Mouse (Mus musculus) limb, embryonic 12.5 days (tissue): ENCODE data around the gene Bace2. TPM values are rescaled to one million over a fixed set of nuclear protein-coding genes. Genes with fewer than 3 reads are reported as not detected.

Source experiments
- ATAC-seq: fragments of 200-750 bp; cut with Nextera tagmentation; 2 replicates; pipeline ENCODE4 v1.8.0; 2017; ENCODE audit warnings: low read depth, moderate TSS enrichment; ENCODE audit not compliant: insufficient number of reproducible peaks, insufficient read depth, low FRiP score, low TSS enrichment
- H3K27ac ChIP-seq: fragments of 300-500 bp; sonication (generic); 2 replicates; pipeline ENCODE4 v1.5.1; 2016; ENCODE audit warnings: mild to moderate bottlenecking, moderate library complexity
- H3K27me3 ChIP-seq: fragments of 300-500 bp; sonication (generic); 2 replicates; pipeline ENCODE4 v1.6.1; 2016; ENCODE audit warnings: mild to moderate bottlenecking, moderate library complexity
- H3K36me3 ChIP-seq: fragments of 300-500 bp; sonication (generic); 2 replicates; pipeline ENCODE4 v1.6.1; 2016; ENCODE audit warnings: mild to moderate bottlenecking, moderate library complexity
- H3K4me1 ChIP-seq: fragments of 300-500 bp; sonication (generic); replicated peaks from 2 replicates; pipeline ENCODE4 v1.6.1; 2016
- H3K4me2 ChIP-seq: fragments of 300-500 bp; sonication (generic); 2 replicates; pipeline ENCODE4 v1.6.1; 2016; ENCODE audit warnings: mild to moderate bottlenecking, moderate library complexity
- H3K4me3 ChIP-seq: fragments of 300-500 bp; sonication (generic); replicated peaks from 2 replicates; pipeline ENCODE4 v1.5.1; 2016; ENCODE audit warnings: mild to moderate bottlenecking
- H3K9ac ChIP-seq: fragments of 300-500 bp; sonication (generic); replicated peaks from 2 replicates; pipeline ENCODE4 v1.6.1; 2016; ENCODE audit warnings: mild to moderate bottlenecking, moderate library complexity
- H3K9me3 ChIP-seq: fragments of 300-500 bp; sonication (generic); 2 replicates; pipeline ENCODE4 v1.6.1; 2016; ENCODE audit warnings: mild to moderate bottlenecking, moderate library complexity
- WGBS: fragments of 180-500 bp; shearing (Covaris S2); methylation state at CpG from one replicate; pipeline ENCODE4 v1.1.7; 2016; 5-methylcytosine and 5-hydroxymethylcytosine counted together
- polyA plus RNA-seq: library from polyadenylated mRNA; unstranded; fragments of >200 nt; fragmentation: Nextera tagmentation; extraction: Ambion mirVana; gene quantifications from 2 replicates; pipeline ENCODE4 v1.2.1, GENCODE M21; 2016

The Bace2 gene
- polyA plus RNA-seq, 1 experiment from 2014 or later: 1.8 TPM

- Histone ChIP-seq H3K9me3 (no peaks in the 10 kb centered on the region), H3K36me3 (no peaks in the 10 kb centered on the region), H3K4me2 (no peak overlapping the region), H3K4me1 (no peaks in the 10 kb centered on the region), H3K4me3 (no peak overlapping the region), H3K27ac (no peak overlapping the region), H3K27me3 (no peaks in the 10 kb centered on the region), H3K9ac (no peak overlapping the region)
- 75% methylated on average over 4 of the region's 4 CpGs for WGBS
- no peak for ATAC-seq
Measured at GRCm38 (mm10) chr16:97402213-97402785, 45.8 kb downstream of the Bace2 start.

- Histone ChIP-seq H3K27ac (no peak overlapping the region), H3K36me3 (no peaks in the 10 kb centered on the region), H3K4me1 (no peaks in the 10 kb centered on the region), H3K9me3 (no peaks in the 10 kb centered on the region), H3K4me3 (no peak overlapping the region), H3K27me3 (no peaks in the 10 kb centered on the region), H3K4me2 (no peak overlapping the region), H3K9ac (no peak overlapping the region)
- WGBS: 95% methylated on average over 5 of the region's 5 CpGs
- ATAC-seq: no peak
Measured at GRCm38 (mm10) chr16:97405476-97406012, 49.0 kb downstream of the Bace2 start.

GRCm38 (mm10) chr16:97417896-97418542 lies 61.5 kb downstream of the Bace2 start:
- H3K4me1 ChIP-seq: no peaks in the 10 kb centered on the region; the same call in 1 of the 2 replicates
- 17% methylated on average over 4 of the region's 4 CpGs for WGBS
- ATAC-seq: peak; percentile 59; the same call in 1 of the 2 replicates

GRCm38 (mm10) chr16:97418749-97419453 lies 62.4 kb downstream of the Bace2 start:
- H3K27ac ChIP-seq: no peak overlapping the region
- no peaks in the 10 kb centered on the region for H3K9me3 ChIP-seq
- 88% methylated on average over 6 of the region's 6 CpGs for WGBS
- H3K36me3 ChIP-seq: no peaks in the 10 kb centered on the region
- no peaks in the 10 kb centered on the region for H3K27me3 ChIP-seq
- no peak overlapping the region for H3K4me3 ChIP-seq
- H3K4me2 ChIP-seq: no peak overlapping the region
- H3K9ac ChIP-seq: no peak overlapping the region
- no peaks in the 10 kb centered on the region; the same call in 1 of the 2 replicates for H3K4me1 ChIP-seq
- no peak for ATAC-seq

More at GRCm38 (mm10) chr16:97417896-97418542, 61.5 kb downstream of the Bace2 start:
- H3K36me3 ChIP-seq: no peaks in the 10 kb centered on the region
- H3K9me3 ChIP-seq: no peaks in the 10 kb centered on the region
- H3K27me3 ChIP-seq: no peaks in the 10 kb centered on the region
- H3K9ac ChIP-seq: no peak overlapping the region
- H3K27ac ChIP-seq: no peak overlapping the region
- no peak overlapping the region for H3K4me2 ChIP-seq
- H3K4me3 ChIP-seq: no peak overlapping the region

- no peaks in the 10 kb centered on the region for H3K27me3 ChIP-seq
- no peak overlapping the region for H3K9ac ChIP-seq
- no peak overlapping the region for H3K4me3 ChIP-seq
- no peak overlapping the region for H3K4me2 ChIP-seq
- no peak overlapping the region for H3K27ac ChIP-seq
- no peaks in the 10 kb centered on the region for H3K36me3 ChIP-seq
- H3K4me1 ChIP-seq: no peaks in the 10 kb centered on the region; the same call in 1 of the 2 replicates
- no peaks in the 10 kb centered on the region for H3K9me3 ChIP-seq
- 81% methylated on average over 6 of the region's 6 CpGs for WGBS
- ATAC-seq: no peak
Measured at GRCm38 (mm10) chr16:97421671-97422070, 65.1 kb downstream of the Bace2 start.

GRCm38 (mm10) chr16:97423627-97424026 lies 67.1 kb downstream of the Bace2 start:
- WGBS: 96% methylated on average over 1 of the region's 1 CpGs

GRCm38 (mm10) chr16:97428026-97428425 lies 71.5 kb downstream of the Bace2 start:
- no peak overlapping the region for H3K9ac ChIP-seq
- no peak for ATAC-seq
- no peaks in the 10 kb centered on the region for H3K36me3 ChIP-seq
- no peaks in the 10 kb centered on the region for H3K27me3 ChIP-seq
- H3K4me1 ChIP-seq: no peaks in the 10 kb centered on the region
- WGBS: 86% methylated on average over 3 of the region's 3 CpGs
- H3K4me2 ChIP-seq: no peak overlapping the region
- H3K27ac ChIP-seq: no peak overlapping the region
- H3K9me3 ChIP-seq: no peaks in the 10 kb centered on the region
- no peak overlapping the region for H3K4me3 ChIP-seq

More at GRCm38 (mm10) chr16:97423627-97424026, 67.1 kb downstream of the Bace2 start:
- ATAC-seq: no peak
- no peaks in the 10 kb centered on the region for H3K36me3 ChIP-seq
- no peaks in the 10 kb centered on the region for H3K9me3 ChIP-seq
- no peaks in the 10 kb centered on the region for H3K27me3 ChIP-seq
- no peak overlapping the region for H3K9ac ChIP-seq
- no peak overlapping the region for H3K4me3 ChIP-seq
- H3K27ac ChIP-seq: no peak overlapping the region
- H3K4me1 ChIP-seq: no peaks in the 10 kb centered on the region
- no peak overlapping the region for H3K4me2 ChIP-seq

GRCm38 (mm10) chr16:97430091-97430490 lies 73.5 kb downstream of the Bace2 start:
- WGBS: 94% methylated on average over 4 of the region's 4 CpGs
- Histone ChIP-seq H3K36me3 (no peaks in the 10 kb centered on the region), H3K4me3 (no peak overlapping the region), H3K27me3 (no peaks in the 10 kb centered on the region), H3K4me1 (no peaks in the 10 kb centered on the region), H3K4me2 (no peak overlapping the region), H3K9ac (no peak overlapping the region), H3K27ac (no peak overlapping the region), H3K9me3 (no peaks in the 10 kb centered on the region)
- no peak for ATAC-seq

- H3K27ac ChIP-seq: no peak overlapping the region
- no peak for ATAC-seq
- no peaks in the 10 kb centered on the region for H3K9me3 ChIP-seq
- H3K4me3 ChIP-seq: no peak overlapping the region
- H3K4me1 ChIP-seq: no peaks in the 10 kb centered on the region
- 79% methylated on average over 4 of the region's 4 CpGs for WGBS
- no peaks in the 10 kb centered on the region for H3K27me3 ChIP-seq
- H3K4me2 ChIP-seq: no peak overlapping the region
- no peaks in the 10 kb centered on the region for H3K36me3 ChIP-seq
- no peak overlapping the region for H3K9ac ChIP-seq
Measured at GRCm38 (mm10) chr16:97431328-97431727, 74.8 kb downstream of the Bace2 start.

GRCm38 (mm10) chr16:97434206-97434605 lies 77.7 kb downstream of the Bace2 start:
- H3K9ac ChIP-seq: no peak overlapping the region
- no peak overlapping the region for H3K27ac ChIP-seq
- H3K27me3 ChIP-seq: no peaks in the 10 kb centered on the region
- 79% methylated on average over 2 of the region's 2 CpGs for WGBS
- no peaks in the 10 kb centered on the region for H3K9me3 ChIP-seq
- no peak overlapping the region for H3K4me2 ChIP-seq
- no peak overlapping the region for H3K4me3 ChIP-seq
- no peak for ATAC-seq
- H3K4me1 ChIP-seq: no peaks in the 10 kb centered on the region
- H3K36me3 ChIP-seq: no peaks in the 10 kb centered on the region

GRCm38 (mm10) chr16:97437448-97438056 lies 81.0 kb downstream of the Bace2 start:
- no peak for ATAC-seq
- no peaks in the 10 kb centered on the region for H3K9me3 ChIP-seq
- no peaks in the 10 kb centered on the region for H3K27me3 ChIP-seq
- no peak overlapping the region for H3K4me3 ChIP-seq
- no peaks in the 10 kb centered on the region for H3K4me1 ChIP-seq
- H3K36me3 ChIP-seq: no peaks in the 10 kb centered on the region
- H3K4me2 ChIP-seq: no peak overlapping the region
- no peak overlapping the region for H3K27ac ChIP-seq
- WGBS: 23% methylated on average over 1 of the region's 1 CpGs
- H3K9ac ChIP-seq: no peak overlapping the region
